Mouse (Mus musculus) adrenal gland, postnatal 14 days (tissue): ENCODE results near the gene Skida1. TPM values are rescaled to one million over a fixed set of nuclear protein-coding genes. Genes with fewer than 3 reads are reported as not detected.

Experiments used
- DNase-seq: peaks from one replicate; pipeline ENCODE4 v3.0.0; 2021; ENCODE audit warnings: mixed read lengths
- total RNA-seq: library from RNA; stranded (reverse); gene quantifications from 2 replicates; pipeline ENCODE4 v1.2.3, GENCODE M21; 2021

Skida1 gene
- total RNA-seq, 1 experiment from 2014 or later, result 4.5 TPM

DNA sequence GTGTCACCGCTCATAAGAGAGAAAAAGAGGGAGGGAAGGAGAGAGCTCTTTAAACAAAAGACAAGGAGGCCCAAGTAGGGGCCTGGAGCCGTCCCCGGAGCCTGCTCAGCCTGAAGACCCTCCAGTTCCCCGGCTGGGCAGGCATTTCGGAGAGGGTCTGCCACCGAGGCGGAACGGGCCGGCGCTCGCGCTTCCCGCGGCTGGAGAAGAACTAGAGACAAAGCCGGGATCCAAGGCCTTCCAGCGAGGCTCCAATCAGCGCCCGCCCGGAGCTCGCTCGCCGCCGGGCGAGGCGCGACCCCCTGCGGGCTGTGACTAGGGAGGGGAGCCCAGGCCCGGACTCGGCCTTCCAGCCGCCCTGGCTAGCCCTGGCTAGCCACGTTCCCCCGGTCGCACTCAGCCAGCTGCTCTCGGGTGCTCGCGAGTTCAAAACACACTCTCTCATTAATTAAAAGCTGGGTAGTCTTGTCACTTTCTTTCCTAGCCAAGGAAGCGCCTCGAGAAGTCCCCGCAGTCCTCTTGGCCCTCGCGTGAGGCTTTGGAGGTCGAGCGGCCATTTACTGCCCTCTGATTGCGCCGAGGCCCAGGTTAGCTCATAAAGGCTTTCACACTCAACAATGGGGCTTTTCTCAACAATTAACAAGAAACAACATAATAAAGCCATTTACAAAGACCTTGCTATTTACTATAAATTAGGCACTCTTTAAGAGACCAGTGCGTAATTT is 9.1 kb downstream of the Skida1 start:
- DNase-seq, result no peak

GRCm38 (mm10) chr2:18038895-18039371 is 9.9 kb downstream of the Skida1 start:
- DNase-seq, result no peak

DNA sequence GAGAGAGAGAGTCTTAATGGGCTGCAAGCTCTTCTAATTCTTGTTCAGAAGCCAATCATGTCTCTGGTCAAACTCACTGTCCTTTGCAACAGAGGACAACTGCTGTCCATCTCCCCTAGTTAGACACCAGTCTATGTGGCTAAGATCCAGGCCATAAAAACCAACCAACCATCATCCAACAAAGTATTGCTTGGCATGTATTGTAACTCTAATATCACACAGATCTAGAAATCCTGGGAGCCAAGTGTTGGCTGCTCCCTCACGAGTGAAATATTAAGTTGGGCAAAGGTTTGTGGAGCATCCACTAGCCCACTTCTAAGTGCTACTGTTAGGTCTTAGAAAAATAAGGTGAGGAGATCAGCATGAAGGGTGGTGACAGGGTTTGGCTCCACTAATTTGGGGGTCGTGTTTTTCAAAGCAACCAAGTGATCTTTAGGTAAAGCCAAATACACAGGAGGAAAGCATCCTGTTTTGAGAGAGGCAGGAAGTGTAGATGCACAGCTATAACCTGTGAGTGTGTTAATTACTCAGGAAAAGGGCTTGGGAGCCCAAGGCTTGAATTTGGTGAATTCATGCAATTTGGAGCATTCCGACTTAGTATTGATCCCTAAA is 10.6 kb downstream of the Skida1 start:
- no peak for DNase-seq

GRCm38 (mm10) chr2:18037491-18037890 is 11.4 kb downstream of the Skida1 start, which contains the start of gene A930004D18Rik:
A930004D18Rik (minus strand) TSS chr2:18037737.
- DNase-seq, result no peak

- DNase-seq, result no peak
These were observed 14.2 kb downstream of the Skida1 start for GRCm38 (mm10) chr2:18034371-18035250.

- DNase-seq, result no peak
These were observed 15.4 kb downstream of the Skida1 start for GRCm38 (mm10) chr2:18033166-18034108.

DNA sequence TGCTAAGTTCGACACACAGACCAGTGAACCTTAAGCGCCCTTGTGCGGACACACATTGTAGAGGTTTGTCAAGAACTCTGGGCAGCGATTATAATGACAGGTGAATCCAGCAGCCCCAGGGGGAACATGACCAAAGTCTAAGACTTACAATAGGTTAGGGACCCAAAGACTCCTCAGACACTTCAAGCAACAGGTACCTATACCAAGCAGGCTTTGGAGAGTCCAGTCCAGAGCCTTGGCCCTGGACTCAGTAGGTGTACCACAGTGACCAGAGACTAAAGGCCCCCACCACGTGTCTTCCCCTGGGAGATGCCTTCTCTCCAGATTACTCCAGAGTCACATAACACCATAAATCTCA is 16.3 kb downstream of the Skida1 start:
- DNase-seq, result no peak

DNA sequence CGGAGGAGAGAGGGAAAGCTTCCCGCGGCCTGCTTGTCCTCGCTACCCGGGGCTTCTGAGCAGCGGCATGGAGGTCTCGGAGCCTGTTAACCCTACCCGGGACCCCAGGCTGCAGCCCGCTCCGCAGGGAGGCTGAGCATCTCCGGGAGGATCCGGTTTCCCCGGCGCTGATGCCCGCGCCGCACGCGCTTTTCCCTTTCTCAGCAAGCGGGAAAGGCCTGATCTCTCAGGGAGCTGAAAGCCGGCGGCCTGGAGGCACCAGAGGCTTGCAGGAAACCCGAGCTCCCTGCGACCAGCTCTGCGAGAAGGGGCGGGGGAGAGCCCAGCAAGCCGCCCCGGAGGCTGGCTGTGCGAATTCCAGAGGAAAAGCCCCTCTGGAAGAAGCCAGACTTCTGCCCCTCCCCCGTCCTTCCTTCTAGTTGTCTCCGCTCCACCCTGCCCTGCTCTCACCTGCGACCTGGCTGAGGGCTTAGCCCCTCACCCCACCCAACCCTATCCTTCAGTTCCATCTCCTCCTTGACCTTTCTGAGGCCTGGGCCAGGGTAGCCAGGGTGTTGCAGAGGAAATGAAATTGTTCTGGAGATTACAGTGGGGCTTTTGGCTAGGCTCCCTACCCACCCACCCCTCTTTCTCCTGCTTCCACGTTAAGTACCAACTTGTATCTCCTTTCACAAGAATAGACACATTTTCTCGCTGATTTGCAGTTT is 16.9 kb downstream of the Skida1 start:
- DNase-seq, result peak; percentile 73

- peak; percentile 54 for DNase-seq
These were observed 17.5 kb downstream of the Skida1 start for GRCm38 (mm10) chr2:18031271-18031821.

GRCm38 (mm10) chr2:18030581-18030980 is 18.3 kb downstream of the Skida1 start:
- DNase-seq, result no peak

GRCm38 (mm10) chr2:18029656-18030055 is 19.2 kb downstream of the Skida1 start:
- DNase-seq, result no peak

DNA sequence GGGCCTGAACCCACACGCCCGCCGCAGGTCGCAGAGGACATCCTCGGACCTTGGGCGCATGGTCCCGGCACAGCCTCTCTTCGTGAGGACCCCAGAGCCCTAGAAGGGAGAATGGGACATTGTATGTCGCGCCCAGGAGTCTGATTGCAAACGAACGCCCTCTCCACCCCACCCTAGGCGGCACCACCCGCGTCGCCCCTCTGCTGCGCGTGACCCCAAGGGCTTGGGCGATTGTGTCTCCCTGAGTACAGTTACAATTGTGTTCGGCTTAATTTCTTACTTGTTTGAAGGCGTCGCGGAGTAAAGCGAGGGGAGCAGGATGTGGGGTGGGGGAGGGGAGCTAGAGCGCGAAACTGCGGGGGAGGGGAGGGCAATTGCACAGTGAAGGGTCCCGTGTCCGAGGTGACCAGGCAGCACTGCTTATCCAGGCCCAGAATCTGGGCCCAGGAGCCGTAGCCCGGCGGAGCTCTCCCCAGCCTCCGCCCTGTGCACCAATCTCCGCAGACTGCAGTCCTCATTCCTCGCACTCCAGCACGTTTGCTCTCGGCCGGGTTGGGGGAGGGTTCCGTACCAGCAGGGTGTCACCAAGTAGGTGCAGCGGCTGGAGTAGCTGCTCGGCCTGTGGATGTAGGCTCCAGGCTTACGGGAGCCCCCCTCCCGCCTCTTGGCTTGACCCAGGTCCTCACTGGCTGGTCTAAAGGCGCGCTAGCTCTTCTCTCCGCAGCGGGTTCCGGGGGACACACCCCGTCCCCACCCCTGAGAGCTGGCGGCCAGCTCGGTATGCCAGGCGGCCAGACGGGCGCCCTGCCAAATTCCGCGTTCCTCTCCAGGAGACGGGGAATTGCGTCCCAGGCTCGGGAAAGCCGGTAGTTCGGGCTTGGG is 20.5 kb downstream of the Skida1 start:
- DNase-seq, result peak; percentile 95

DNA sequence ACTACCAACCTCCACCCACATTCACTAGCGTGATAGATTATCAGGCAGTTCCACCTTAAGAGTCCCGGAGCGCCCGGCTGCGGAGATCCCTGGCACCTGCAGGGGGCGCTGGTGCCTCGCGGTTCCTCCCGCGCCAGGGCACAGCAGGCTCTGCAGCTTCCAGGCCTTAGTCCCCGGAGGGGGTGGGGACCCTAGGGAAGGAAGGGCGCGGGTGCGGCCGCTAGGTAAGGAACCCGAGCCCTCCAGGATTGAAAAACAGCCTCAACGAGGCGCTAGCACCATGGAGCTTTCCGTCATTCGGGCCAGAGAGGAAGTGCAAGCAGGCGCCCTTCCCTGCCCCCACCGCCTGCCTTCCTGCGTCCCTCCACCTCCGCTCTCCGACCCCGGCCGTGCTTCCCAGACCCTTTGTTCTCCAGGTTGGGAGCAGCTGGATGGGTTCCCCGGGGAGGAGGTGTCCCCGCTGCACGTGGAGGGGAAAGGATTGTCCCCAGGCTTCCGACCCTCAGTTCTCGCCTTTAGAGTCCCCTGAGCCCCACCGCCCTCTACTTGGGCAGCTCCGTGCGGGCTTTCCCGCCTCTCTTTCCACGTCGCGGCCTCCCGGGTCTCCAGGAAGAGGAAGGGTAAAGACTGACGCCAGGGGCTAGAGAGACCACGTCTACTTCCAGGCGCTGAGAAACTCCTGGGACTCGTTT is 21.3 kb downstream of the Skida1 start:
- peak; percentile 98 for DNase-seq

- peak; percentile 74 for DNase-seq
These were observed 22.5 kb downstream of the Skida1 start for GRCm38 (mm10) chr2:18026116-18026947.

GRCm38 (mm10) chr2:18025781-18026115 is 23.1 kb downstream of the Skida1 start:
- no peak for DNase-seq

DNA sequence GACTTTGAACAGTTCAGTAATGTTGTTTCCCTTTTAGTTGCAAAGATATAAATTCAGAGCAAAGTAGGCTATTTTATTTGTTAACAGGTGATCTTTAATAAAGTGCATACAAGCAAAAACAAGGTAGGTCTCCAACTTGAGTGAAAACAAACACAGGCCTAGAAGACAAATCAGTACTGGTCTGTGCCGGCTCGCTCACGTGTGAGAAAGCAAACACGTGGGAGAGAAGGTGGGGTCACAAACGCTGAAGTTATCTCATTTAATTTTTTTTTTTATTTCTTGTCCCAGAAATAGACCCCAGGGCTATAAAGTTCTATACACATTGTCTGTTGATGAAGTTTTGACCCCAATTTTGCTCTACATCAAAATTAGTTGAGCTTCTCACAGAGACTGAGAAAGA is 23.7 kb downstream of the Skida1 start:
- no peak for DNase-seq

- DNase-seq, result no peak
These were observed 26.0 kb downstream of the Skida1 start for GRCm38 (mm10) chr2:18022886-18023285.

GRCm38 (mm10) chr2:18019122-18019521 is 29.7 kb downstream of the Skida1 start:
- no peak for DNase-seq
